Comparison of ENCODE assay signal across 9 mouse cellular contexts in genomic region chr17:35090166-35090932, GRCm38 (mm10). TPM values are rescaled to one million over a fixed set of nuclear protein-coding genes. Genes with fewer than 3 reads are reported as not detected.
DNase-seq lines count a peak whose midpoint lies in the region; ATAC-seq lines count a peak whose summit lies in the region.
"Had no signal": no experiment of that assay in that cellular context is flagged by ENCODE, and none has a peak within 500 bp of the region (broad histone marks: within the 10 kb centered on the region; RNA-seq: fewer than 3 reads in every experiment).

No protein-coding gene starts in this region.

- 67% methylated on average over 8 of the region's 8 CpGs for WGBS in kidney, embryonic 14.5 days
- WGBS in forebrain, embryonic 14.5 days = 54% methylated on average over 8 of the region's 8 CpGs
- 80% methylated on average over 8 of the region's 8 CpGs for WGBS in limb, embryonic 10.5 days
- WGBS in neural tube, embryonic 12.5 days = 72% methylated on average over 8 of the region's 8 CpGs

- H3K27me3 ChIP-seq in kidney, embryonic 14.5 days (ENCODE audit: control insufficient read depth, insufficient read depth, low read length) = no peaks in the 10 kb centered on the region
- H3K27me3 ChIP-seq in forebrain, embryonic 14.5 days (replicated peaks; ENCODE audit: control insufficient read depth, insufficient read depth, low read length) = no peaks in the 10 kb centered on the region
- H3K27me3 ChIP-seq in limb, embryonic 10.5 days (ENCODE audit: low read depth, poor library complexity, severe bottlenecking) = no peaks in the 10 kb centered on the region
- H3K27me3 ChIP-seq in neural tube, embryonic 12.5 days (replicated peaks) = no peaks in the 10 kb centered on the region

- H3K9ac ChIP-seq in kidney, embryonic 14.5 days (ENCODE audit: low read depth, low read length) = peak overlapping the region; percentile 86; the same call in 1 of the 2 replicates
- H3K9ac ChIP-seq in forebrain, embryonic 14.5 days (ENCODE audit: low read length) = peak overlapping the region; percentile 88
- H3K9ac ChIP-seq in neural tube, embryonic 12.5 days = peak overlapping the region; percentile 88

- ATAC-seq in kidney, embryonic 14.5 days (ENCODE audit: low FRiP score, low TSS enrichment) = no peak
- ATAC-seq in forebrain, embryonic 14.5 days = peak; percentile 15; the same call in 1 of the 2 replicates
- ATAC-seq in neural tube, embryonic 12.5 days (ENCODE audit: low FRiP score, low read depth) = no peak

- peak overlapping the region; percentile 67 for H3K4me2 ChIP-seq in kidney, embryonic 14.5 days (replicated peaks; ENCODE audit: low read depth, low read length)
- H3K4me2 ChIP-seq in forebrain, embryonic 14.5 days (ENCODE audit: low read length) = peak overlapping the region; percentile 67
- peak overlapping the region; percentile 66 for H3K4me2 ChIP-seq in neural tube, embryonic 12.5 days (replicated peaks)

- H3K4me1 ChIP-seq in kidney, embryonic 14.5 days (ENCODE audit: control insufficient read depth, insufficient read depth, low read length) = peaks cover 12% of the 10 kb centered on the region
- peaks cover 6% of the 10 kb centered on the region for H3K4me1 ChIP-seq in forebrain, embryonic 14.5 days (ENCODE audit: control insufficient read depth, insufficient read depth, low read length)
- peaks cover 11% of the 10 kb centered on the region for H3K4me1 ChIP-seq in limb, embryonic 10.5 days
- peaks cover 14% of the 10 kb centered on the region for H3K4me1 ChIP-seq in neural tube, embryonic 12.5 days

- peak overlapping the region; percentile 64 for H3K4me3 ChIP-seq in kidney, embryonic 14.5 days (ENCODE audit: low read length)
- H3K4me3 ChIP-seq in forebrain, embryonic 14.5 days (ENCODE audit: low read depth, low read length) = peak overlapping the region; percentile 55
- H3K4me3 ChIP-seq in limb, embryonic 10.5 days = peak overlapping the region; percentile 78
- H3K4me3 ChIP-seq in neural tube, embryonic 12.5 days = peak overlapping the region; percentile 61

- no peaks in the 10 kb centered on the region for H3K9me3 ChIP-seq in kidney, embryonic 14.5 days (ENCODE audit: control insufficient read depth, low read length)
- H3K9me3 ChIP-seq in forebrain, embryonic 14.5 days (replicated peaks; ENCODE audit: control insufficient read depth, low read length) = no peaks in the 10 kb centered on the region
- H3K9me3 ChIP-seq in limb, embryonic 10.5 days (replicated peaks) = no peaks in the 10 kb centered on the region
- H3K9me3 ChIP-seq in neural tube, embryonic 12.5 days = no peaks in the 10 kb centered on the region

- no peak for DNase-seq in kidney, postnatal 25 days
- DNase-seq in c-Kit-negative CD71-positive TER-119-positive erythroid progenitor cells, embryonic 14.5 days (ENCODE audit: low read depth, low spot score) = peak; percentile 44
- DNase-seq in forebrain, embryonic 14.5 days (ENCODE audit: low spot score) = peak; percentile 63
- no peak for DNase-seq in limb, embryonic 10.5 days (ENCODE audit: low spot score)
- DNase-seq in layer of hippocampus, adult 18-20 months (ENCODE audit: low spot score in 2 of 2) = no peak
- no peak for DNase-seq in frontal cortex, postnatal 36 days (ENCODE audit: low spot score in 2 of 2)

- H3K27ac ChIP-seq in kidney, embryonic 14.5 days (ENCODE audit: low read depth, low read length) = no peak overlapping the region
- peak overlapping the region; percentile 98 for H3K27ac ChIP-seq in forebrain, embryonic 14.5 days (ENCODE audit: low read depth, low read length)
- H3K27ac ChIP-seq in limb, embryonic 10.5 days = no peak overlapping the region
- peak overlapping the region; percentile 32; the same call in 1 of the 2 replicates for H3K27ac ChIP-seq in neural tube, embryonic 12.5 days

- H3K36me3 ChIP-seq in kidney, embryonic 14.5 days (ENCODE audit: control insufficient read depth, insufficient read depth, low read length) = peaks cover 26% of the 10 kb centered on the region
- peaks cover 34% of the 10 kb centered on the region for H3K36me3 ChIP-seq in forebrain, embryonic 14.5 days (ENCODE audit: control insufficient read depth, insufficient read depth, low read length)
- peaks cover 48% of the 10 kb centered on the region for H3K36me3 ChIP-seq in limb, embryonic 10.5 days
- peaks cover 39% of the 10 kb centered on the region for H3K36me3 ChIP-seq in neural tube, embryonic 12.5 days

RNA-seq across cellular contexts. Expression of gene Abhd16a, which starts 1.3 kb away (rescaled TPM):
- 73.9 and 85.7 TPM in 2 replicates for polyA plus RNA-seq in kidney, embryonic 14.5 days (2014; fragmentation: Nextera tagmentation; extraction: Ambion mirVana)
- 69.9 and 75.7 TPM in 2 replicates for polyA plus RNA-seq in forebrain, embryonic 14.5 days (2014; fragmentation: Nextera tagmentation; extraction: Ambion mirVana)
- polyA plus RNA-seq in limb, embryonic 10.5 days (2016; fragmentation: Nextera tagmentation; extraction: Ambion mirVana) = 53.3 and 63.6 TPM in 2 replicates
- 78.7 and 83.6 TPM in 2 replicates for polyA plus RNA-seq in neural tube, embryonic 12.5 days (2016; fragmentation: Nextera tagmentation; extraction: Ambion mirVana)
- 100 to 1,000 TPM in 1 of 2 experiments, 10 to 100 TPM in 1; 97.6 to 103 TPM for total RNA-seq in layer of hippocampus, adult 18-20 months (2021)

RNA-seq across cellular contexts. Expression of gene Ly6g6f, which starts 4.9 kb away (rescaled TPM):
- polyA plus RNA-seq in kidney, embryonic 14.5 days (2014; fragmentation: Nextera tagmentation; extraction: Ambion mirVana) = 0.31 and 0.34 TPM in 2 replicates
- 0.15 TPM in 1 of 2 replicates, not detected in the other for polyA plus RNA-seq in forebrain, embryonic 14.5 days (2014; fragmentation: Nextera tagmentation; extraction: Ambion mirVana)
- 0.56 and 0.66 TPM in 2 replicates for polyA plus RNA-seq in limb, embryonic 10.5 days (2016; fragmentation: Nextera tagmentation; extraction: Ambion mirVana)
- polyA plus RNA-seq in neural tube, embryonic 12.5 days (2016; fragmentation: Nextera tagmentation; extraction: Ambion mirVana) = 0.23 and 0.84 TPM in 2 replicates
- under 1 TPM; 0.57 to 0.58 TPM for total RNA-seq in layer of hippocampus, adult 18-20 months (2021)
- polyA plus RNA-seq: Patski had no signal

RNA-seq across cellular contexts. Expression of gene Ly6g6d, which starts 12.5 kb away (rescaled TPM):
- polyA plus RNA-seq in kidney, embryonic 14.5 days (2014; fragmentation: Nextera tagmentation; extraction: Ambion mirVana) = 4.3 and 4.8 TPM in 2 replicates
- polyA plus RNA-seq in forebrain, embryonic 14.5 days (2014; fragmentation: Nextera tagmentation; extraction: Ambion mirVana) = 0.76 and 1.1 TPM in 2 replicates
- polyA plus RNA-seq in limb, embryonic 10.5 days (2016; fragmentation: Nextera tagmentation; extraction: Ambion mirVana) = 0.80 and 1.1 TPM in 2 replicates
- 1.9 and 2.2 TPM in 2 replicates for polyA plus RNA-seq in neural tube, embryonic 12.5 days (2016; fragmentation: Nextera tagmentation; extraction: Ambion mirVana)
- total RNA-seq in layer of hippocampus, adult 18-20 months (2021) = 1 to 10 TPM in 1 of 2 experiments, under 1 TPM in 1; 0.87 to 2.0 TPM

RNA-seq across cellular contexts. Expression of gene Ly6g6e, which starts 13.6 kb away (rescaled TPM):
- polyA plus RNA-seq in kidney, embryonic 14.5 days (2014; fragmentation: Nextera tagmentation; extraction: Ambion mirVana) = 0.81 and 1.3 TPM in 2 replicates
- 10.1 and 10.7 TPM in 2 replicates for polyA plus RNA-seq in forebrain, embryonic 14.5 days (2014; fragmentation: Nextera tagmentation; extraction: Ambion mirVana)
- polyA plus RNA-seq in limb, embryonic 10.5 days (2016; fragmentation: Nextera tagmentation; extraction: Ambion mirVana) = 0.81 and 0.95 TPM in 2 replicates
- polyA plus RNA-seq in neural tube, embryonic 12.5 days (2016; fragmentation: Nextera tagmentation; extraction: Ambion mirVana) = 0.38 and 0.57 TPM in 2 replicates
- total RNA-seq in layer of hippocampus, adult 18-20 months (2021) = 1 to 10 TPM; 3.6 to 5.0 TPM
- polyA plus RNA-seq: Patski had no signal

RNA-seq across cellular contexts. Expression of gene Ly6g5c, which starts 17.7 kb away (rescaled TPM):
- polyA plus RNA-seq in kidney, embryonic 14.5 days (2014; fragmentation: Nextera tagmentation; extraction: Ambion mirVana) = not detected in 2 replicates
- polyA plus RNA-seq in forebrain, embryonic 14.5 days (2014; fragmentation: Nextera tagmentation; extraction: Ambion mirVana) = not detected in 2 replicates
- not detected in 2 replicates for polyA plus RNA-seq in limb, embryonic 10.5 days (2016; fragmentation: Nextera tagmentation; extraction: Ambion mirVana)
- polyA plus RNA-seq in neural tube, embryonic 12.5 days (2016; fragmentation: Nextera tagmentation; extraction: Ambion mirVana) = not detected in 2 replicates
- total RNA-seq in layer of hippocampus, adult 18-20 months (2021) = not detected
- polyA plus RNA-seq: Patski had no signal

Comparison
In these comparisons a context has a peak if more than half of its experiments do, and no peak if none do; other contexts are left out.
1. H3K27ac ChIP-seq: peak in forebrain, embryonic 14.5 days (single experiment) and neural tube, embryonic 12.5 days (single experiment); none in kidney, embryonic 14.5 days (single experiment) and limb, embryonic 10.5 days (single experiment).
2. DNase-seq: peak in c-Kit-negative CD71-positive TER-119-positive erythroid progenitor cells, embryonic 14.5 days (single experiment) and forebrain, embryonic 14.5 days (single experiment); none in kidney, postnatal 25 days (0 of 2), limb, embryonic 10.5 days (single experiment), layer of hippocampus, adult 18-20 months (0 of 2) and frontal cortex, postnatal 36 days (0 of 2).
3. Peak in every context shown above with its lines, with median percentiles within 50 percentile points of each other: H3K4me2 ChIP-seq, H3K4me3 ChIP-seq and H3K9ac ChIP-seq.